Mouse (Mus musculus) kidney, adult 18-20 months (tissue): ENCODE data around the gene Cnga2.
"Not testable (repeated sequence)": the region's sequence is repeated elsewhere in the genome, so short reads cannot be mapped to it uniquely, and the experiment has no call there.

Source experiments
- DNase-seq: peaks from one replicate; pipeline ENCODE4 v3.0.0; 2021

Cnga2 gene

GRCm38 (mm10) chrX:71991549-71991948, at the start of gene Cnga2:
TSS of gene Cnga2 (plus strand) at chrX:71991849.
- DNase-seq = no peak

GRCm38 (mm10) chrX:71946631-71947030, 45.0 kb upstream of the Cnga2 start:
- DNase-seq = peak; percentile 44

GRCm38 (mm10) chrX:71958366-71958765, 33.3 kb upstream of the Cnga2 start:
- no peak for DNase-seq

GRCm38 (mm10) chrX:71962073-71963051, 29.3 kb upstream of the Cnga2 start, which contains the start of gene Prrg3:
TSS of gene Prrg3 (plus strand) at chrX:71962624.
- DNase-seq = no peak

GRCm38 (mm10) chrX:71963275-71963912, 28.3 kb upstream of the Cnga2 start:
- DNase-seq = no peak

- DNase-seq = no peak
Measured at GRCm38 (mm10) chrX:71968216-71968615, 23.4 kb upstream of the Cnga2 start.

- no peak for DNase-seq
Measured at GRCm38 (mm10) chrX:71968816-71969215, 22.8 kb upstream of the Cnga2 start.

- no peak for DNase-seq
Measured at GRCm38 (mm10) chrX:71971325-71971724, 20.3 kb upstream of the Cnga2 start.

- DNase-seq = no peak
Measured at GRCm38 (mm10) chrX:71972686-71973085, 19.0 kb upstream of the Cnga2 start, which contains the start of gene Fate1. TSS of gene Fate1 (plus strand) at chrX:71972986.

- DNase-seq = not testable (repeated sequence)
Measured at GRCm38 (mm10) chrX:71977681-71978080, 14.0 kb upstream of the Cnga2 start.

GRCm38 (mm10) chrX:71980443-71980842, 11.2 kb upstream of the Cnga2 start:
- DNase-seq = no peak

- no peak for DNase-seq
Measured at GRCm38 (mm10) chrX:71981322-71981721, 10.3 kb upstream of the Cnga2 start.

- DNase-seq = no peak
Measured at GRCm38 (mm10) chrX:71983205-71983604, 8.4 kb upstream of the Cnga2 start.

GRCm38 (mm10) chrX:71983775-71984174, 7.9 kb upstream of the Cnga2 start:
- peak; percentile 9 for DNase-seq

- no peak for DNase-seq
Measured at GRCm38 (mm10) chrX:71995972-71996371, 4.3 kb downstream of the Cnga2 start.

GRCm38 (mm10) chrX:72009930-72010329, 18.3 kb downstream of the Cnga2 start:
- no peak for DNase-seq

- no peak for DNase-seq
Measured at GRCm38 (mm10) chrX:72012236-72012635, 20.6 kb downstream of the Cnga2 start.

GRCm38 (mm10) chrX:72012804-72013203, 21.2 kb downstream of the Cnga2 start:
- peak; percentile 20 for DNase-seq

- no peak for DNase-seq
Measured at GRCm38 (mm10) chrX:72022241-72022640, 30.6 kb downstream of the Cnga2 start.

- no peak for DNase-seq
Measured at GRCm38 (mm10) chrX:72022750-72023398, 31.2 kb downstream of the Cnga2 start.

- no peak for DNase-seq
Measured at GRCm38 (mm10) chrX:72023542-72023941, 31.9 kb downstream of the Cnga2 start.

- no peak for DNase-seq
Measured at GRCm38 (mm10) chrX:72044056-72044455, 52.4 kb downstream of the Cnga2 start.

- DNase-seq = no peak
Measured at GRCm38 (mm10) chrX:72047918-72048317, 56.3 kb downstream of the Cnga2 start.
